Mouse (Mus musculus) c-Kit-positive CD71-negative TER-119-negative erythroid progenitor cells, embryonic 14.5 days (primary cell): ENCODE data around the gene Sez6.

Source experiments
- DNase-seq: peaks from one replicate; pipeline ENCODE4 v3.0.0-alpha.2; 2013; ENCODE audit warnings: low read depth

The Sez6 gene

GRCm38 (mm10) chr11:77906097-77906687 is 24.4 kb upstream of the Sez6 start:
- DNase-seq: no peak

- DNase-seq: no peak
These were observed 23.8 kb upstream of the Sez6 start for GRCm38 (mm10) chr11:77906747-77907174.

GRCm38 (mm10) chr11:77908468-77908867 is 22.1 kb upstream of the Sez6 start:
- DNase-seq: no peak

- DNase-seq: no peak
These were observed 21.2 kb upstream of the Sez6 start for GRCm38 (mm10) chr11:77909376-77909775.

GRCm38 (mm10) chr11:77909776-77910175 is 20.8 kb upstream of the Sez6 start:
- no peak for DNase-seq

GRCm38 (mm10) chr11:77913505-77913904 is 17.1 kb upstream of the Sez6 start:
- DNase-seq: no peak

GRCm38 (mm10) chr11:77914598-77915260 is 15.9 kb upstream of the Sez6 start:
- DNase-seq: no peak

- no peak for DNase-seq
These were observed 13.9 kb upstream of the Sez6 start for GRCm38 (mm10) chr11:77916741-77917140.

GRCm38 (mm10) chr11:77917166-77917565 is 13.4 kb upstream of the Sez6 start:
- no peak for DNase-seq

GRCm38 (mm10) chr11:77923285-77923684 is 7.3 kb upstream of the Sez6 start:
- DNase-seq: no peak

- DNase-seq: no peak
These were observed 4.6 kb upstream of the Sez6 start for GRCm38 (mm10) chr11:77925836-77926657.

- no peak for DNase-seq
These were observed 3.9 kb upstream of the Sez6 start for GRCm38 (mm10) chr11:77926666-77927065.

GRCm38 (mm10) chr11:77927837-77928236 is 2.8 kb upstream of the Sez6 start:
- DNase-seq: no peak

- DNase-seq: no peak
These were observed 1.2 kb downstream of the Sez6 start for GRCm38 (mm10) chr11:77931541-77932433.

GRCm38 (mm10) chr11:77932576-77932975 is 2.0 kb downstream of the Sez6 start:
- no peak for DNase-seq

GRCm38 (mm10) chr11:77934111-77934521 is 3.5 kb downstream of the Sez6 start:
- no peak for DNase-seq

GRCm38 (mm10) chr11:77934568-77935311 is 4.1 kb downstream of the Sez6 start:
- DNase-seq: no peak

- DNase-seq: no peak
These were observed 6.2 kb downstream of the Sez6 start for GRCm38 (mm10) chr11:77936846-77937245.

- DNase-seq: no peak
These were observed 7.2 kb downstream of the Sez6 start for GRCm38 (mm10) chr11:77937649-77938410.

- DNase-seq: no peak
These were observed 11.6 kb downstream of the Sez6 start for GRCm38 (mm10) chr11:77942230-77942629.

- DNase-seq: no peak
These were observed 17.3 kb downstream of the Sez6 start for GRCm38 (mm10) chr11:77947860-77948259.
